Mouse (Mus musculus): ENCODE data around the gene Trp53bp1.

Trp53bp1 gene

GRCm38 (mm10) chr2:121184142-121184541, 87.1 kb downstream of the Trp53bp1 start:
- H3K4me1 ChIP-seq (replicated peaks; ENCODE audit: low read depth, low read length), result no peaks in the 10 kb centered on the region
- H3K27me3 ChIP-seq (ENCODE audit: insufficient read depth, low read length), result no peaks in the 10 kb centered on the region
- no peak for TF ChIP-seq CTCF (conservative IDR thresholded peaks at IDR 0.05; ENCODE audit: low read length)
- TF ChIP-seq NANOG (IDR thresholded peaks at IDR 0.05; ENCODE audit: borderline replicate concordance, low read length), result no peak
- TF ChIP-seq POU5F1 (IDR thresholded peaks at IDR 0.05; ENCODE audit: borderline replicate concordance, low read length), result no peak
- peaks cover 78% of the 10 kb centered on the region for H3K36me3 ChIP-seq (ENCODE audit: insufficient read depth, low read length)
- no peaks in the 10 kb centered on the region for H3K9me3 ChIP-seq (ENCODE audit: low read length)
- no peak overlapping the region for H3K4me3 ChIP-seq (replicated peaks; ENCODE audit: low read length)

- no peaks in the 10 kb centered on the region for H3K4me1 ChIP-seq (replicated peaks; ENCODE audit: low read depth, low read length)
- H3K36me3 ChIP-seq (ENCODE audit: insufficient read depth, low read length), result peaks cover 76% of the 10 kb centered on the region
- TF ChIP-seq POU5F1 (IDR thresholded peaks at IDR 0.05; ENCODE audit: borderline replicate concordance, low read length), result no peak
- TF ChIP-seq CTCF (conservative IDR thresholded peaks at IDR 0.05; ENCODE audit: low read length), result no peak
- no peak for TF ChIP-seq NANOG (IDR thresholded peaks at IDR 0.05; ENCODE audit: borderline replicate concordance, low read length)
- no peak overlapping the region for H3K4me3 ChIP-seq (replicated peaks; ENCODE audit: low read length)
- H3K27me3 ChIP-seq (ENCODE audit: insufficient read depth, low read length), result no peaks in the 10 kb centered on the region
- no peaks in the 10 kb centered on the region for H3K9me3 ChIP-seq (ENCODE audit: low read length)
Observed at GRCm38 (mm10) chr2:121183431-121183830, 87.8 kb downstream of the Trp53bp1 start.

GRCm38 (mm10) chr2:121178828-121179479, 92.3 kb downstream of the Trp53bp1 start:
- Histone ChIP-seq H3K36me3 (ENCODE audit: insufficient read depth, low read length) (peaks cover 82% of the 10 kb centered on the region), H3K4me1 (replicated peaks; ENCODE audit: low read depth, low read length) (no peaks in the 10 kb centered on the region), H3K27me3 (ENCODE audit: insufficient read depth, low read length) (no peaks in the 10 kb centered on the region), H3K9me3 (ENCODE audit: low read length) (no peaks in the 10 kb centered on the region), H3K4me3 (replicated peaks; ENCODE audit: low read length) (no peak overlapping the region)
- peak; percentile 73 for TF ChIP-seq CTCF (conservative IDR thresholded peaks at IDR 0.05; ENCODE audit: low read length)
- no peak for TF ChIP-seq POU5F1 (IDR thresholded peaks at IDR 0.05; ENCODE audit: borderline replicate concordance, low read length)

- no peak for TF ChIP-seq POU5F1 (IDR thresholded peaks at IDR 0.05; ENCODE audit: borderline replicate concordance, low read length)
- TF ChIP-seq CTCF (conservative IDR thresholded peaks at IDR 0.05; ENCODE audit: low read length), result no peak
- no peak for TF ChIP-seq NANOG (IDR thresholded peaks at IDR 0.05; ENCODE audit: borderline replicate concordance, low read length)
- H3K4me1 ChIP-seq (replicated peaks; ENCODE audit: low read depth, low read length), result peaks cover 18% of the 10 kb centered on the region
Observed at GRCm38 (mm10) chr2:121170980-121171742, 100.0 kb downstream of the Trp53bp1 start, which contains the start of gene Zscan29. Gene Zscan29, minus strand, starts transcription at chr2:121171125.

GRCm38 (mm10) chr2:121170481-121170971, 100.7 kb downstream of the Trp53bp1 start, which contains the start of gene Tubgcp4:
Gene Tubgcp4, plus strand, starts transcription at chr2:121170654.
- Histone ChIP-seq H3K36me3 (ENCODE audit: insufficient read depth, low read length) (peaks cover 39% of the 10 kb centered on the region), H3K27me3 (ENCODE audit: insufficient read depth, low read length) (peaks cover 16% of the 10 kb centered on the region), H3K4me3 (replicated peaks; ENCODE audit: low read length) (peak within 1 kb of the TSS; percentile 95), H3K9me3 (ENCODE audit: low read length) (no peaks in the 10 kb centered on the region), H3K4me1 (replicated peaks; ENCODE audit: low read depth, low read length) (peaks cover 18% of the 10 kb centered on the region)
- TF ChIP-seq POU5F1 (IDR thresholded peaks at IDR 0.05; ENCODE audit: borderline replicate concordance, low read length), result no peak
- TF ChIP-seq NANOG (IDR thresholded peaks at IDR 0.05; ENCODE audit: borderline replicate concordance, low read length), result no peak
- TF ChIP-seq CTCF (conservative IDR thresholded peaks at IDR 0.05; ENCODE audit: low read length), result no peak

More at GRCm38 (mm10) chr2:121170980-121171742, 100.0 kb downstream of the Trp53bp1 start, which contains the start of gene Zscan29:
- peak within 1 kb of the TSS; percentile 95 for H3K4me3 ChIP-seq (replicated peaks; ENCODE audit: low read length)
- peaks cover 42% of the 10 kb centered on the region for H3K36me3 ChIP-seq (ENCODE audit: insufficient read depth, low read length)
- no peaks in the 10 kb centered on the region for H3K9me3 ChIP-seq (ENCODE audit: low read length)
- H3K27me3 ChIP-seq (ENCODE audit: insufficient read depth, low read length), result peaks cover 16% of the 10 kb centered on the region

GRCm38 (mm10) chr2:121169902-121170301, 101.3 kb downstream of the Trp53bp1 start:
- Histone ChIP-seq H3K4me3 (replicated peaks; ENCODE audit: low read length) (peak overlapping the region; percentile 95), H3K4me1 (replicated peaks; ENCODE audit: low read depth, low read length) (peaks cover 18% of the 10 kb centered on the region), H3K36me3 (ENCODE audit: insufficient read depth, low read length) (peaks cover 36% of the 10 kb centered on the region), H3K9me3 (ENCODE audit: low read length) (no peaks in the 10 kb centered on the region), H3K27me3 (ENCODE audit: insufficient read depth, low read length) (peaks cover 16% of the 10 kb centered on the region)
- no peak for TF ChIP-seq POU5F1 (IDR thresholded peaks at IDR 0.05; ENCODE audit: borderline replicate concordance, low read length)
- no peak for TF ChIP-seq CTCF (conservative IDR thresholded peaks at IDR 0.05; ENCODE audit: low read length)
- TF ChIP-seq NANOG (IDR thresholded peaks at IDR 0.05; ENCODE audit: borderline replicate concordance, low read length), result no peak

- peaks cover 34% of the 10 kb centered on the region for H3K36me3 ChIP-seq (ENCODE audit: insufficient read depth, low read length)
- H3K27me3 ChIP-seq (ENCODE audit: insufficient read depth, low read length), result peaks cover 16% of the 10 kb centered on the region
- TF ChIP-seq NANOG (IDR thresholded peaks at IDR 0.05; ENCODE audit: borderline replicate concordance, low read length) (no peak), POU5F1 (IDR thresholded peaks at IDR 0.05; ENCODE audit: borderline replicate concordance, low read length) (no peak), CTCF (conservative IDR thresholded peaks at IDR 0.05; ENCODE audit: low read length) (no peak)
- peaks cover 18% of the 10 kb centered on the region for H3K4me1 ChIP-seq (replicated peaks; ENCODE audit: low read depth, low read length)
- H3K4me3 ChIP-seq (replicated peaks; ENCODE audit: low read length), result no peak overlapping the region
- H3K9me3 ChIP-seq (ENCODE audit: low read length), result no peaks in the 10 kb centered on the region
Observed at GRCm38 (mm10) chr2:121169173-121169572, 102.0 kb downstream of the Trp53bp1 start.

GRCm38 (mm10) chr2:121153100-121153499, 118.1 kb downstream of the Trp53bp1 start:
- TF ChIP-seq POU5F1 (IDR thresholded peaks at IDR 0.05; ENCODE audit: borderline replicate concordance, low read length) (no peak), CTCF (conservative IDR thresholded peaks at IDR 0.05; ENCODE audit: low read length) (peak; percentile 61)
- H3K4me3 ChIP-seq (replicated peaks; ENCODE audit: low read length), result no peak overlapping the region
- no peaks in the 10 kb centered on the region for H3K4me1 ChIP-seq (replicated peaks; ENCODE audit: low read depth, low read length)
- H3K9me3 ChIP-seq (ENCODE audit: low read length), result no peaks in the 10 kb centered on the region
- H3K36me3 ChIP-seq (ENCODE audit: insufficient read depth, low read length), result peaks cover 77% of the 10 kb centered on the region
- no peaks in the 10 kb centered on the region for H3K27me3 ChIP-seq (ENCODE audit: insufficient read depth, low read length)

Data from E14TG2a.4 (cell line).